In the genomic region with DNA sequence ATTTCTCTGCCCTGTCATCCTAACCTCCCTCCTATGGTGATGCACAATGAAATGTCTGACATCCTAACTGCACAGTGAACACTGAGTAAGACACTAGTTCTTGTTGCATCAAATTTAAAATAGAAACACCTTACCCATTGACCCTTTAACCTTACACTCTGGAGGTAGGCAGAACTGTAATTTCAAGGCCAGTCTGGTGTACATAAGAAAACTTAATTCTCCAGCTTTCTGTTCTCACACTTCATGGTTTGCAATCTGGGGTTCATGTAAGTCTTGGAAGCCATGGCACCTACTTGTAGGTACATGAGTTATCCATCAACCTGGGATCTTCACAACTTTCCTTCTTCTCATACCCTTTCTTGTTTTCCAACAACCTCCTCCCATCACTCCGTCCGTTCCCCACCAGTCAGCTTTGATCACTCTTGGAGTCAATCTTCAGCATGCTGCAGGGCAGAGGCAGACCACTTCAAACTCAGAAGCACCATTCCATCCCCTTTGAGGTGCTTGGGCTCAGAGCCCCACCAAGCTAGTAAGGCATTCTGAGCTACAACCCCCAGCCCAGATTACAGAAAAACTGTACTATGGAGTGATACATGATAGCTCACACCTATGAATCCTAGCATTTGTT, we compare ENCODE assay signal across 28 mouse cellular contexts. TPM values are rescaled to one million over a fixed set of nuclear protein-coding genes. Genes with fewer than 3 reads are reported as not detected.
A peak's percentile ranks its signal among the peaks of the same experiment; 100 is the strongest.
DNase-seq lines count a peak whose midpoint lies in the region; ATAC-seq and TF ChIP-seq lines count a peak whose summit lies in the region.
"Had no signal": no experiment of that assay in that cellular context is flagged by ENCODE, and none has a peak within 500 bp of the region (broad histone marks: within the 10 kb centered on the region; RNA-seq: fewer than 3 reads in every experiment).

No protein-coding gene starts in this region.

- H3K4me3 ChIP-seq in liver, postnatal 0 days (ENCODE audit: low read depth, low read length), result no peak overlapping the region
- H3K4me3 ChIP-seq: forebrain, embryonic 13.5 days; hindbrain, embryonic 12.5 days; layer of hippocampus, adult 2 months; left cerebral cortex, adult 2 months; liver, embryonic 15.5 days; midbrain, embryonic 15.5 days; neural tube, embryonic 13.5 days had no signal

- no peak overlapping the region for H3K9ac ChIP-seq in liver, postnatal 0 days (replicated peaks)
- H3K9ac ChIP-seq: forebrain, embryonic 13.5 days; hindbrain, embryonic 12.5 days; liver, embryonic 15.5 days; midbrain, embryonic 15.5 days; neural tube, embryonic 13.5 days had no signal

- no peaks in the 10 kb centered on the region for H3K4me1 ChIP-seq in liver, postnatal 0 days (ENCODE audit: insufficient read depth)
- H3K4me1 ChIP-seq: forebrain, embryonic 13.5 days; hindbrain, embryonic 12.5 days; liver, embryonic 15.5 days; midbrain, embryonic 15.5 days; neural tube, embryonic 13.5 days had no signal

- no peak for TF ChIP-seq EP300 in liver, postnatal 0 days (IDR thresholded peaks at IDR 0.05; ENCODE audit: low read depth)

- no peaks in the 10 kb centered on the region for H3K27me3 ChIP-seq in liver, postnatal 0 days (ENCODE audit: insufficient read depth, low read length)
- H3K27me3 ChIP-seq: forebrain, embryonic 13.5 days; hindbrain, embryonic 12.5 days; liver, embryonic 15.5 days; midbrain, embryonic 15.5 days; neural tube, embryonic 13.5 days had no signal

- H3K27ac ChIP-seq in liver, postnatal 0 days (ENCODE audit: low read depth), result no peak overlapping the region
- H3K27ac ChIP-seq: forebrain, embryonic 13.5 days; hindbrain, embryonic 12.5 days; hindbrain, postnatal 0 days; layer of hippocampus, adult 2 months; left cerebral cortex, adult 2 months; liver, embryonic 15.5 days; midbrain, embryonic 15.5 days; neural tube, embryonic 13.5 days had no signal

- 92% methylated on average over 2 of the region's 2 CpGs for WGBS in liver, postnatal 0 days (ENCODE audit: insufficient replicate concordance)

- H3K9me3 ChIP-seq in liver, postnatal 0 days (ENCODE audit: low read length), result no peaks in the 10 kb centered on the region
- H3K9me3 ChIP-seq: forebrain, embryonic 13.5 days; hindbrain, embryonic 12.5 days; liver, embryonic 15.5 days; midbrain, embryonic 15.5 days; neural tube, embryonic 13.5 days had no signal

- no peak overlapping the region for H3K4me2 ChIP-seq in liver, postnatal 0 days (ENCODE audit: low read depth, low read length)
- H3K4me2 ChIP-seq: forebrain, embryonic 13.5 days; heart, embryonic 11.5 days; hindbrain, embryonic 12.5 days; liver, embryonic 15.5 days; midbrain, embryonic 15.5 days; neural tube, embryonic 13.5 days had no signal

- H3K36me3 ChIP-seq in liver, postnatal 0 days (replicated peaks; ENCODE audit: insufficient read depth, low read length), result peaks cover 52% of the 10 kb centered on the region

- DNase-seq in CD4-positive, CD25-positive, alpha-beta regulatory T cell, adult 2 months (ENCODE audit: low read depth, low spot score), result peak; percentile 7
- peak; percentile 7 for DNase-seq in kidney, adult 9 months
- DNase-seq in kidney, postnatal 4 days, result no peak
- no peak for DNase-seq in liver, postnatal 0 days
- DNase-seq in liver, result no peak
- DNase-seq in retina, embryonic 14.5 days (ENCODE audit: low spot score), result peak; percentile 8
- no peak for DNase-seq in retina, postnatal 1 day
- DNase-seq: adrenal gland, postnatal 25 days; cerebellum, adult 18-20 months; cerebellum, postnatal 10 days; gastrocnemius, postnatal 14 days; heart, postnatal 36 days; kidney, adult 18-20 months; kidney, postnatal 14 days; lung, postnatal 10 days; right cerebral cortex, postnatal 25 days; spleen, adult 18-20 months; thymus, postnatal 14 days had no signal

- TF ChIP-seq CTCF in liver, postnatal 0 days (IDR thresholded peaks at IDR 0.05; ENCODE audit: low read depth), result no peak

- ATAC-seq in CD4-positive, CD25-positive, alpha-beta regulatory T cell, adult 4 months, result no peak
- peak; percentile 26 for ATAC-seq in liver, postnatal 0 days
- ATAC-seq: forebrain, embryonic 13.5 days; midbrain, embryonic 15.5 days had no signal

RNA-seq across cellular contexts. Expression of gene Tra2b, which starts 23.5 kb away (rescaled TPM):
- 100 to 1,000 TPM; 457 to 480 TPM for polyA plus RNA-seq in CD4-positive, CD25-positive, alpha-beta regulatory T cell, adult 4 months (2017; shearing (Covaris generic))
- polyA plus RNA-seq in liver, postnatal 0 days (2015; fragmentation: Nextera tagmentation; extraction: Ambion mirVana), result 85.8 and 99.5 TPM in 2 replicates

Comparison
In these comparisons a context has a peak if more than half of its experiments do, and no peak if none do; other contexts are left out.
1. DNase-seq: peak in CD4-positive, CD25-positive, alpha-beta regulatory T cell, adult 2 months (single experiment), kidney, adult 9 months (single experiment) and retina, embryonic 14.5 days (single experiment); none in kidney, postnatal 4 days (0 of 2), liver, postnatal 0 days (single experiment), liver (single experiment) and retina, postnatal 1 day (single experiment).